Mouse (Mus musculus) G1E (cell line): ENCODE measurements around the gene Cks2. TPM values are rescaled to one million over a fixed set of nuclear protein-coding genes. Genes with fewer than 3 reads are reported as not detected.
A peak's percentile ranks its signal among the peaks of the same experiment; 100 is the strongest.

Experiments used
- ATAC-seq: 2 replicates; pipeline ENCODE4 v1.8.0; 2016; ENCODE audit warnings: mild to moderate bottlenecking; ENCODE audit not compliant: insufficient number of reproducible peaks, poor library complexity, low FRiP score, severe bottlenecking; ENCODE audit errors: extremely low read depth
- DNase-seq: peaks from one replicate; pipeline ENCODE4 v3.0.0; 2012; ENCODE audit warnings: low spot score
- H3K27me3 ChIP-seq: 2 replicates; pipeline ENCODE4 v1.6.1; 2012; ENCODE audit warnings: mild to moderate bottlenecking, low read length, inconsistent platforms; ENCODE audit not compliant: insufficient read depth
- H3K36me3 ChIP-seq: replicated peaks from 2 replicates; pipeline ENCODE3; 2012; ENCODE audit warnings: mild to moderate bottlenecking, inconsistent platforms
- H3K4me1 ChIP-seq: 2 replicates; pipeline ENCODE4 v1.6.1; 2012; ENCODE audit warnings: low read depth, low read length, inconsistent platforms, mixed read lengths; ENCODE audit not compliant: insufficient read depth
- H3K4me3 ChIP-seq: 2 replicates; pipeline ENCODE4 v1.5.1; 2012; ENCODE audit warnings: low read depth, mild to moderate bottlenecking, inconsistent platforms, low read length, moderate library complexity, mixed read lengths
- H3K9me3 ChIP-seq: replicated peaks from 2 replicates; pipeline ENCODE4 v1.6.1; 2012; ENCODE audit warnings: inconsistent platforms
- CTCF ChIP-seq: IDR thresholded peaks from 2 replicates; pipeline ENCODE4 v1.5.1; 2012; ENCODE audit warnings: low read depth, low read length, inconsistent platforms, mixed read lengths
- GATA1 ChIP-seq: IDR thresholded peaks from 2 replicates; pipeline ENCODE4 v1.6.1; 2012; ENCODE audit warnings: borderline replicate concordance, low read length, inconsistent platforms, mixed read lengths
- GATA2 ChIP-seq: IDR thresholded peaks from 2 replicates; pipeline ENCODE4 v1.6.1; 2012; ENCODE audit warnings: low read depth, low read length, inconsistent platforms, borderline replicate concordance
- POLR2AphosphoS5 ChIP-seq: IDR thresholded peaks from 2 replicates; pipeline ENCODE4 v1.6.1; 2012; ENCODE audit warnings: low read depth, low read length, inconsistent platforms; ENCODE audit not compliant: insufficient replicate concordance
- TAL1 ChIP-seq: conservative IDR thresholded peaks from 2 replicates; pipeline ENCODE4 v1.6.1; 2012; ENCODE audit warnings: low read depth, low read length, inconsistent platforms, mixed read lengths
- polyA plus RNA-seq: library from polyadenylated mRNA; stranded (reverse); fragments of >175 nt; gene quantifications from 2 replicates; pipeline ENCODE4 v1.2.3, GENCODE M21; 2012
- total RNA-seq, 2 experiments: library from RNA; stranded (forward) in 1 of 2; stranded (reverse) in 1 of 2; fragments of 200-1000 nt in 1 of 2; fragments of >200 nt in 1 of 2; fragmentation: Nextera tagmentation in 1 of 2; gene quantifications; 2 replicates each; pipeline ENCODE4 v1.2.3; 2014 to 2017

The Cks2 gene
- total and polyA plus RNA-seq, 3 experiments, result 104 to 367 (median 303) TPM

GRCm38 (mm10) chr13:51685290-51685966, 40.4 kb downstream of the Cks2 start:
- Histone ChIP-seq H3K4me3 (no peak overlapping the region), H3K27me3 (no peaks in the 10 kb centered on the region), H3K4me1 (peaks cover 55% of the 10 kb centered on the region), H3K36me3 (peaks cover 95% of the 10 kb centered on the region), H3K9me3 (no peaks in the 10 kb centered on the region)
- TF ChIP-seq POLR2AphosphoS5 (no peak), CTCF (no peak), GATA1 (no peak), TAL1 (peak; percentile 27; the same call in 1 of the 2 replicates), GATA2 (no peak)
- DNase-seq, result no peak
- peak; percentile 46 for ATAC-seq

GRCm38 (mm10) chr13:51686966-51687365, 41.9 kb downstream of the Cks2 start:
- Histone ChIP-seq H3K27me3 (no peaks in the 10 kb centered on the region), H3K36me3 (peaks cover 92% of the 10 kb centered on the region), H3K4me1 (peaks cover 66% of the 10 kb centered on the region), H3K9me3 (no peaks in the 10 kb centered on the region), H3K4me3 (no peak overlapping the region; the same call in 1 of the 2 replicates)
- TF ChIP-seq POLR2AphosphoS5, result no peak
- TF ChIP-seq CTCF, result no peak
- no peak for TF ChIP-seq TAL1
- no peak for TF ChIP-seq GATA1
- ATAC-seq (no peak), DNase-seq (no peak)

GRCm38 (mm10) chr13:51688688-51689087, 43.7 kb downstream of the Cks2 start:
- ATAC-seq (no peak), DNase-seq (no peak)
- TF ChIP-seq TAL1 (no peak), POLR2AphosphoS5 (no peak), CTCF (no peak), GATA1 (no peak), GATA2 (no peak)
- Histone ChIP-seq H3K9me3 (no peaks in the 10 kb centered on the region), H3K36me3 (peaks cover 86% of the 10 kb centered on the region), H3K27me3 (no peaks in the 10 kb centered on the region), H3K4me1 (peaks cover 69% of the 10 kb centered on the region), H3K4me3 (no peak overlapping the region)

GRCm38 (mm10) chr13:51696481-51696880, 51.4 kb downstream of the Cks2 start:
- TF ChIP-seq CTCF (no peak), POLR2AphosphoS5 (no peak), GATA2 (no peak), TAL1 (no peak), GATA1 (no peak)
- ATAC-seq (peak; percentile 73), DNase-seq (peak; percentile 69)
- H3K27me3 ChIP-seq, result no peaks in the 10 kb centered on the region
- H3K4me3 ChIP-seq, result no peak overlapping the region
- no peaks in the 10 kb centered on the region for H3K9me3 ChIP-seq
- peaks cover 76% of the 10 kb centered on the region for H3K36me3 ChIP-seq
- H3K4me1 ChIP-seq, result peaks cover 44% of the 10 kb centered on the region

GRCm38 (mm10) chr13:51697455-51697854, 52.4 kb downstream of the Cks2 start:
- Histone ChIP-seq H3K4me1 (peaks cover 43% of the 10 kb centered on the region), H3K4me3 (no peak overlapping the region; the same call in 1 of the 2 replicates), H3K27me3 (no peaks in the 10 kb centered on the region), H3K36me3 (peaks cover 77% of the 10 kb centered on the region), H3K9me3 (no peaks in the 10 kb centered on the region)
- no peak for ATAC-seq
- TF ChIP-seq POLR2AphosphoS5 (no peak), CTCF (no peak), GATA2 (no peak)
- DNase-seq, result no peak

- Histone ChIP-seq H3K4me1 (peaks cover 43% of the 10 kb centered on the region), H3K36me3 (peaks cover 77% of the 10 kb centered on the region), H3K4me3 (no peak overlapping the region; the same call in 1 of the 2 replicates), H3K27me3 (no peaks in the 10 kb centered on the region), H3K9me3 (no peaks in the 10 kb centered on the region)
- no peak for DNase-seq
- ATAC-seq, result no peak
- TF ChIP-seq POLR2AphosphoS5 (no peak), GATA1 (no peak), TAL1 (no peak), GATA2 (no peak), CTCF (no peak)
Measured at GRCm38 (mm10) chr13:51697897-51698296, 52.9 kb downstream of the Cks2 start.
